Mouse (Mus musculus) naive thymus-derived CD4-positive, alpha-beta T cell, adult 2 months (primary cell): ENCODE data around the gene Ceacam9.
A peak's percentile ranks its signal among the peaks of the same experiment; 100 is the strongest.

Experiments
- DNase-seq: peaks from one replicate; pipeline ENCODE4 v3.0.0-alpha.2; 2011; ENCODE audit warnings: low read depth

The Ceacam9 gene

DNA sequence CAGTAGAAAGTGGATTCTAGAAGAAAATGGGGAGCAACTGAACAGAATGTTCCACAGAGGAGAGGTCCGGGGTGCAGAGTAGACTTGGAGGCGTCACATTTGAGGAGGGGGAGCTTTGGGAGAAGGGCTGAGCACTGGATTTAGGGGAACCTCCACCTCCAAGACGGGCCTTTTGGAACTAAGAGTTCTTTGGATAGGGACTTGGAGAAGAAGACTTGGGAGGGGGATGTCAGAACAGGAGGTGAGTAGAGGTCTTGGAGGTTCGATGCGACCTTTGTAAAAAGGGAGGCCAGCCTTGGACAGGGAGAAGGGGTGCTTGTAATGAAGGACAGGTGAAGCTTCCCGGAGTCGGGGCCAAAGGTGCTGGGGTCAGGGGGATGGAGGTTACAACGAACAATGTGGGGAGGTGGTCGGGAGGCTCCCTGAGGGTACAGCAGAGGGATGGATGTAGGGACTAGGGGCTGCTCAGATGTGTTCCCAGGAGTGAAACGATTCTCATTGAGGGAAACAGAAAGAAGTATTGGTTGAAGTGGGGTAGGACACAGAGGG, 17.4 kb downstream of the Ceacam9 start:
- no peak for DNase-seq

- no peak for DNase-seq
Measured at GRCm38 (mm10) chr7:16745373-16745772, 23.6 kb downstream of the Ceacam9 start.

DNA sequence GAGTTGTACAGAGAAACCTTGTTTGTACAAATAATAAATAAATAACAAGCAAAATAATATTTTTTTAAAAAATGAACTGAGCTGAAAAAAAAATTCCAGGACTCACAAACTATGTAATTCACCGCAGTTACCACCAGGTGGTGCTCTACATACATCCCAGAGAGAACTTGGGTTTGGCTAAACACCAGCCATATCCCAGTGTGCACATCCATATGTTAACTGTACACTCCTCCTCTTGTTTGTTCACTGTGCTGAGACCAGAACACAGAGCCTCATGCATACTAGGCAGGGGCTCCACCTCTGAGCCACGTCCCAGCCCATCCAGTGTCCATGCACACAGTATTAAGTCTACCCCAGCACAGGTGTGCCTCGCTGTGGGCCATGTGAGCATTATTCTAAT, 24.4 kb downstream of the Ceacam9 start:
- peak; percentile 77 for DNase-seq

GRCm38 (mm10) chr7:16747656-16748055, 25.9 kb downstream of the Ceacam9 start:
- DNase-seq = no peak

DNA sequence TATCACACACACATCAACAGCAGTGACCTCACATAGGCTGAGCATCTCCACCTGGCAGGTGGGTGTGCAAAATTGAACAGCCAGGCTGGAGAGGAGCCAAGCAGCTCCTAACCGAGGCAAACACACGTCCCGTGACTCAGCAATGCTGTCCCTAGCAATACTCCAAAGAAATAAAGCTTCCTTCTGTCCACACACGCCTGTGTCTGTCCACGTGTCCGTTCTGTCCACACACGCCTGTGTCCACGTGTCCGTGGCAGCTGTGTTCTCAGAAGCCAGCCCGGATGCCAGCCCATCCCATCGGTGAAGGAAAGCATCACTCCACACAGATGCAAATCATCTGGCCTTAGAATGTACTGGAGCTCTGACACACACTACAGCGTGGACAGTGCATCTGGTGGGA, 30.3 kb downstream of the Ceacam9 start:
- DNase-seq = no peak

GRCm38 (mm10) chr7:16755362-16756017, 33.8 kb downstream of the Ceacam9 start:
- DNase-seq = no peak

GRCm38 (mm10) chr7:16758872-16759574, 37.3 kb downstream of the Ceacam9 start:
- peak; percentile 54 for DNase-seq

DNA sequence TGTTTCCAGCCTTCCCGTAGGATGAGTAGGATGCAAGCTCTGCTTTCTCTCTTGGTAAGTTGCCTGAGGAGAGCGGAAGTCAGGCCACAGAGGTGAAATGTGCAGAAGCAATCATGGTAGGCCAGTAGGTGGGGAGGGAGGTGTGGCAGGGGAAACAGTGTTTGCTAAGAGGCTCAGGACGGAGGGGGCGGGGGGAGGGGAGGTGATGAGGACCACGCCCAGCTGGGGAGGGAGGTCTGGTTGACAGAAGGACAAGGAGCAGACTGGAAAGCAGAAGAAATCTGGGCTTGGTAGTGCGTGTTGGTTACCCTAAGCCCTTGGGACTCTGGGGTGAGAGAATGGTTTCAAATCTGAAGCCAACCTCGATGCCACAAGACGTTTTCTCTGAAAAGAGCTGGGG, 38.6 kb downstream of the Ceacam9 start:
- peak; percentile 64 for DNase-seq

GRCm38 (mm10) chr7:16761005-16761481, 39.3 kb downstream of the Ceacam9 start:
- DNase-seq = no peak

DNA sequence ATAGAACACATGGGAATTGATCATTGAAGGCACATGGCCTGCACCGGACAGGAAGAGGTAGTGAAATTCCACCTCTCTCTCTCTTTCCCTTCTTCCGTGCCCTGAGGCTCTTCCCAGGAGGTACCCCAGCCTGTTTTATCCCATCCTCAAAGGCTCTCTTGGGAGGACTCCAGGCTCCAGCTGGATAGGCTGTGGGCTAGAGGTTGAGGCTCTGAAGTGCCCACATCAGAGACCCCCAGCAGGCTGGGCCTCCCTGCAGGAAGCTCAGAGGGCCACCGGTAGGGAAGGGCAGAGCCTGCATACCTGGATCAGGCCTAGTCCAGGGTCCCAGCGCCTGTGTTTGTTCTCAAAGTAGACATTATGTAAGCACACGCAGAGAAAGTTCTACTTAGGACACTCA, 39.9 kb downstream of the Ceacam9 start:
- no peak for DNase-seq

GRCm38 (mm10) chr7:16763463-16764218, 41.9 kb downstream of the Ceacam9 start:
- DNase-seq = no peak

- DNase-seq = no peak
Measured at GRCm38 (mm10) chr7:16766443-16766842, 44.7 kb downstream of the Ceacam9 start.
